Mouse (Mus musculus) CH12.LX (cell line): ENCODE data around the gene March7. TPM values are rescaled to one million over a fixed set of nuclear protein-coding genes. Genes with fewer than 3 reads are reported as not detected.

Experiments used
- DNase-seq: peaks from one replicate; pipeline ENCODE4 v3.0.0-alpha.2; 2013; ENCODE audit errors: extremely low read depth
- H3K27ac ChIP-seq: 2 replicates; pipeline ENCODE4 v1.5.1; 2012; ENCODE audit warnings: low read depth, mild to moderate bottlenecking, control low read depth, moderate library complexity; ENCODE audit not compliant: insufficient read depth
- H3K27me3 ChIP-seq: replicated peaks from 2 replicates; pipeline ENCODE3; 2012; ENCODE audit warnings: inconsistent platforms
- H3K36me3 ChIP-seq, 2 experiments: replicated peaks in 1 of 2; 2 replicates each; pipeline versions ENCODE3 to v1.6.1; 2012; ENCODE audit warnings: inconsistent platforms in 1 of 2, low read length in 1 of 2, mild to moderate bottlenecking in 1 of 2, mixed read lengths in 1 of 2, moderate library complexity in 1 of 2; ENCODE audit not compliant: control insufficient read depth in 1 of 2, insufficient read depth in 1 of 2
- H3K4me1 ChIP-seq, 2 experiments: 2 replicates each; pipeline ENCODE4 v1.6.1; 2012; ENCODE audit warnings: inconsistent platforms in 1 of 2, moderate library complexity in 1 of 2; ENCODE audit not compliant: insufficient read depth in 2 of 2, control insufficient read depth in 1 of 2
- H3K4me2 ChIP-seq: 2 replicates; pipeline ENCODE4 v1.6.1; 2012; ENCODE audit warnings: low read depth, mild to moderate bottlenecking, control low read depth; ENCODE audit not compliant: poor library complexity, insufficient read depth, severe bottlenecking
- H3K4me3 ChIP-seq, 3 experiments: fragments of 150-350 bp in 1 of 3; sonication (generic) in 1 of 3; replicated peaks in 1 of 3; 2 replicates each; pipeline versions ENCODE3 to v1.5.1; 2011 to 2012; ENCODE audit warnings: low read depth in 2 of 3, low read length in 2 of 3, mild to moderate bottlenecking in 2 of 3, moderate library complexity in 2 of 3, control low read depth in 1 of 3, improper control_type of control experiment in 1 of 3, inconsistent platforms in 1 of 3, mixed read lengths in 1 of 3; ENCODE audit not compliant: poor library complexity in 1 of 3
- H3K79me2 ChIP-seq: replicated peaks from 2 replicates; pipeline ENCODE4 v1.6.1; 2012; ENCODE audit warnings: mild to moderate bottlenecking, moderate library complexity; ENCODE audit not compliant: control insufficient read depth, poor library complexity, insufficient read depth, severe bottlenecking; ENCODE audit errors: extremely low read depth
- H3K9ac ChIP-seq: 2 replicates; pipeline ENCODE4 v1.6.1; 2012; ENCODE audit warnings: low read depth, mild to moderate bottlenecking, control low read depth, moderate library complexity; ENCODE audit not compliant: insufficient read depth
- H3K9me3 ChIP-seq: replicated peaks from 2 replicates; pipeline ENCODE3; 2012; ENCODE audit warnings: low read length, inconsistent platforms, mixed read lengths
- CHD1 ChIP-seq: IDR thresholded peaks from 2 replicates; pipeline ENCODE4 v1.6.1; 2012; ENCODE audit warnings: low read depth, low read length, improper control_type of control experiment, inconsistent platforms
- HCFC1 ChIP-seq: IDR thresholded peaks from 2 replicates; pipeline ENCODE4 v1.6.1; 2012; ENCODE audit warnings: low read depth, mild to moderate bottlenecking, inconsistent platforms, low read length, improper control_type of control experiment
- MAX ChIP-seq: IDR thresholded peaks from 2 replicates; pipeline ENCODE4 v1.6.1; 2011; ENCODE audit warnings: low read length, improper control_type of control experiment
- RAD21 ChIP-seq: IDR thresholded peaks from 2 replicates; pipeline ENCODE4 v1.6.1; 2011; ENCODE audit warnings: low read depth, mild to moderate bottlenecking, low read length, improper control_type of control experiment, moderate library complexity
- TCF12 ChIP-seq: IDR thresholded peaks from 2 replicates; pipeline ENCODE4 v1.6.1; 2014; ENCODE audit warnings: low read depth, mild to moderate bottlenecking, inconsistent platforms, low read length, improper control_type of control experiment
- UBTF ChIP-seq: IDR thresholded peaks from 2 replicates; pipeline ENCODE4 v1.6.1; 2012; ENCODE audit warnings: low read depth, mild to moderate bottlenecking, inconsistent platforms, low read length, improper control_type of control experiment, moderate library complexity
- ZMIZ1 ChIP-seq: IDR thresholded peaks from 2 replicates; pipeline ENCODE4 v1.6.1; 2012; ENCODE audit warnings: low read depth, mild to moderate bottlenecking, inconsistent platforms, low read length, improper control_type of control experiment
- dilution Hi-C: fragments of 300-500 bp; cut with MboI; formaldehyde crosslinking; loops from 2 replicates; pipeline ENCODE4 v1.14.3; 2020; ENCODE audit warnings: low sequenced_read_pairs; ENCODE audit not compliant: extremely low pct_unique_long_range_greater_than_20kb, extremely low pct_ligation_motif_present
- in situ Hi-C: fragments of 300-500 bp; cut with MboI; formaldehyde crosslinking; loops from 3 replicates; pipeline ENCODE4 v1.14.3; 2019; ENCODE audit warnings: low sequenced_read_pairs, low pct_ligation_motif_present, low pct_unique_long_range_greater_than_20kb, mixed read lengths
- polyA plus RNA-seq: library from polyadenylated mRNA; unstranded; fragments of >175 nt; gene quantifications from 2 replicates; pipeline ENCODE4 v1.2.1, GENCODE M21; 2012; ENCODE audit warnings: low read depth; ENCODE audit not compliant: insufficient read length
- total RNA-seq, 2 experiments: library from RNA; depleted of rRNA; stranded (reverse); fragments of 300-350 nt in 1 of 2; fragments of >200 nt in 1 of 2; gene quantifications; 2 replicates each; pipeline ENCODE4 v1.2.3; 2012 to 2014

Gene March7
- total and polyA plus RNA-seq, 3 experiments, result 44.5 to 121 (median 53.7) TPM

GRCm38 (mm10) chr2:60269856-60270479 is 60.3 kb downstream of the March7 start:
- Histone ChIP-seq H3K9me3 (peaks cover 9% of the 10 kb centered on the region), H3K27me3 (no peaks in the 10 kb centered on the region), H3K4me2 (no peak overlapping the region), H3K4me1 (peaks cover 0 to 10% of the 10 kb centered on the region in 2 experiments; a peak in 2 of 4 replicates), H3K36me3 (no peaks in the 10 kb centered on the region), H3K4me3 (no peak overlapping the region), H3K9ac (no peak overlapping the region)
- dilution Hi-C loops, result no loop called here
- no peak for DNase-seq
- no peak for TF ChIP-seq TCF12
- TF ChIP-seq, all 38 proteins: peak for 0
- H3K79me2 ChIP-seq, result no peaks in the 10 kb centered on the region
- H3K27ac ChIP-seq, result no peak overlapping the region
- in situ Hi-C loops, result no loop called here

GRCm38 (mm10) chr2:60278627-60279026 is 68.9 kb downstream of the March7 start:
- Histone ChIP-seq H3K79me2 (no peaks in the 10 kb centered on the region), H3K27me3 (no peaks in the 10 kb centered on the region), H3K36me3 (no peaks in the 10 kb centered on the region), H3K4me1 (no peaks in the 10 kb centered on the region), H3K4me3 (no peak overlapping the region), H3K9ac (no peak overlapping the region), H3K9me3 (no peaks in the 10 kb centered on the region), H3K4me2 (no peak overlapping the region), H3K27ac (no peak overlapping the region)
- DNase-seq, result no peak
- in situ Hi-C loops (no loop called here), dilution Hi-C loops (no loop called here)
- TF ChIP-seq HCFC1, result no peak
- TF ChIP-seq UBTF, result no peak
- TF ChIP-seq RAD21, result no peak
- TF ChIP-seq MAX, result no peak
- no peak for TF ChIP-seq ZMIZ1

GRCm38 (mm10) chr2:60282625-60283024 is 72.9 kb downstream of the March7 start:
- TF ChIP-seq CHD1, result no peak
- H3K36me3 ChIP-seq, result no peaks in the 10 kb centered on the region
- H3K79me2 ChIP-seq, result no peaks in the 10 kb centered on the region
- no peak overlapping the region for H3K4me2 ChIP-seq
- no peaks in the 10 kb centered on the region for H3K27me3 ChIP-seq
- H3K27ac ChIP-seq, result no peak overlapping the region
- dilution Hi-C loops (no loop called here), in situ Hi-C loops (no loop called here)
- no peaks in the 10 kb centered on the region for H3K9me3 ChIP-seq
- DNase-seq, result no peak
- H3K9ac ChIP-seq, result no peak overlapping the region
- peaks cover 0 to 6% of the 10 kb centered on the region in 2 experiments; a peak in 2 of 4 replicates for H3K4me1 ChIP-seq
- no peak overlapping the region for H3K4me3 ChIP-seq
